In genomic region chr2:33658602-33659287, GRCm38 (mm10) we compare ENCODE assay signal across 9 mouse cellular contexts. TPM values are rescaled to one million over a fixed set of nuclear protein-coding genes. Genes with fewer than 3 reads are reported as not detected.
DNase-seq lines count a peak whose midpoint lies in the region; ATAC-seq and TF ChIP-seq lines count a peak whose summit lies in the region.
"Had no signal": no experiment of that assay in that cellular context is flagged by ENCODE, and none has a peak within 500 bp of the region (broad histone marks: within the 10 kb centered on the region; RNA-seq: fewer than 3 reads in every experiment).

No protein-coding gene starts in this region.

- no peaks in the 10 kb centered on the region for H3K9me3 ChIP-seq in heart, postnatal 0 days (replicated peaks; ENCODE audit: control insufficient read depth, low read length)
- H3K9me3 ChIP-seq in embryonic facial prominence, embryonic 12.5 days, result no peaks in the 10 kb centered on the region
- H3K9me3 ChIP-seq in intestine, embryonic 15.5 days, result no peaks in the 10 kb centered on the region
- H3K9me3 ChIP-seq in midbrain, postnatal 0 days (ENCODE audit: low read length), result no peaks in the 10 kb centered on the region

- TF ChIP-seq EP300 in heart, postnatal 0 days (IDR thresholded peaks at IDR 0.05; ENCODE audit: low read depth), result no peak

- H3K36me3 ChIP-seq in heart, postnatal 0 days (replicated peaks; ENCODE audit: control insufficient read depth, insufficient read depth, low read length), result no peaks in the 10 kb centered on the region
- H3K36me3 ChIP-seq in embryonic facial prominence, embryonic 12.5 days, result no peaks in the 10 kb centered on the region
- H3K36me3 ChIP-seq in intestine, embryonic 15.5 days, result no peaks in the 10 kb centered on the region
- no peaks in the 10 kb centered on the region for H3K36me3 ChIP-seq in midbrain, postnatal 0 days (ENCODE audit: insufficient read depth, low read length)

- no peak overlapping the region for H3K9ac ChIP-seq in heart, postnatal 0 days (replicated peaks; ENCODE audit: low read depth, low read length)
- no peak overlapping the region for H3K9ac ChIP-seq in embryonic facial prominence, embryonic 12.5 days
- no peak overlapping the region for H3K9ac ChIP-seq in intestine, embryonic 15.5 days
- no peak overlapping the region for H3K9ac ChIP-seq in midbrain, postnatal 0 days (replicated peaks; ENCODE audit: low read length, poor library complexity, severe bottlenecking)

- H3K27ac ChIP-seq in heart, postnatal 0 days (ENCODE audit: low read depth), result no peak overlapping the region
- no peak overlapping the region for H3K27ac ChIP-seq in embryonic facial prominence, embryonic 12.5 days
- no peak overlapping the region for H3K27ac ChIP-seq in intestine, embryonic 15.5 days
- H3K27ac ChIP-seq in midbrain, postnatal 0 days (ENCODE audit: low read depth, low read length), result no peak overlapping the region

- H3K4me3 ChIP-seq in heart, postnatal 0 days (ENCODE audit: low read depth, low read length), result peak overlapping the region; percentile 26
- H3K4me3 ChIP-seq in embryonic facial prominence, embryonic 12.5 days, result 0 out of 2 replicates have a peak overlapping the region, but pooled peaks have one; percentile 0
- H3K4me3 ChIP-seq in intestine, embryonic 15.5 days (replicated peaks), result no peak overlapping the region
- H3K4me3 ChIP-seq in midbrain, postnatal 0 days (ENCODE audit: low read depth, low read length), result no peak overlapping the region

- 46% methylated on average over 11 of the region's 12 CpGs for WGBS in heart, postnatal 0 days
- 48% methylated on average over 12 of the region's 12 CpGs for WGBS in embryonic facial prominence, embryonic 12.5 days
- 37% methylated on average over 12 of the region's 12 CpGs for WGBS in intestine, embryonic 15.5 days
- WGBS in midbrain, postnatal 0 days, result 51% methylated on average over 11 of the region's 12 CpGs

- TF ChIP-seq CTCF in heart, postnatal 0 days (IDR thresholded peaks at IDR 0.05; ENCODE audit: low read depth), result no peak
- TF ChIP-seq CTCF in midbrain, postnatal 0 days (IDR thresholded peaks at IDR 0.05), result no peak

- no peak for ATAC-seq in heart, postnatal 0 days (ENCODE audit: insufficient read depth, low read depth)
- no peak for ATAC-seq in embryonic facial prominence, embryonic 12.5 days (ENCODE audit: insufficient number of reproducible peaks, insufficient read depth, low FRiP score, low TSS enrichment)
- ATAC-seq in intestine, embryonic 15.5 days, result peak; percentile 53
- no peak for ATAC-seq in midbrain, postnatal 0 days (ENCODE audit: low FRiP score)

- peak overlapping the region; percentile 46 for H3K4me2 ChIP-seq in heart, postnatal 0 days (ENCODE audit: low read depth, low read length)
- H3K4me2 ChIP-seq in embryonic facial prominence, embryonic 12.5 days (replicated peaks), result peak overlapping the region; percentile 23
- peak overlapping the region; percentile 41 for H3K4me2 ChIP-seq in intestine, embryonic 15.5 days (replicated peaks)
- 0 out of 2 replicates have a peak overlapping the region, but pooled peaks have one; percentile 15 for H3K4me2 ChIP-seq in midbrain, postnatal 0 days (ENCODE audit: low read depth, low read length, poor library complexity, severe bottlenecking)

- DNase-seq in heart, postnatal 0 days (ENCODE audit: low spot score), result no peak
- DNase-seq in heart, adult 8-10 months (ENCODE audit: low spot score), result no peak
- DNase-seq in midbrain, postnatal 0 days (ENCODE audit: low spot score), result no peak
- DNase-seq in cerebellum, postnatal 36 days, result no peak
- no peak for DNase-seq in layer of hippocampus, postnatal 36 days
- no peak for DNase-seq in cerebellum, postnatal 25 days

- H3K4me1 ChIP-seq in heart, postnatal 0 days (ENCODE audit: control insufficient read depth, insufficient read depth), result no peaks in the 10 kb centered on the region
- no peaks in the 10 kb centered on the region for H3K4me1 ChIP-seq in embryonic facial prominence, embryonic 12.5 days
- no peaks in the 10 kb centered on the region for H3K4me1 ChIP-seq in intestine, embryonic 15.5 days (replicated peaks)
- H3K4me1 ChIP-seq in midbrain, postnatal 0 days (ENCODE audit: insufficient read depth, low read length), result no peaks in the 10 kb centered on the region

- no peaks in the 10 kb centered on the region for H3K27me3 ChIP-seq in heart, postnatal 0 days (ENCODE audit: control insufficient read depth, insufficient read depth, low read length)
- no peaks in the 10 kb centered on the region for H3K27me3 ChIP-seq in embryonic facial prominence, embryonic 12.5 days
- H3K27me3 ChIP-seq in intestine, embryonic 15.5 days (replicated peaks), result no peaks in the 10 kb centered on the region
- no peaks in the 10 kb centered on the region for H3K27me3 ChIP-seq in midbrain, postnatal 0 days (ENCODE audit: insufficient read depth, low read length)

RNA-seq across cellular contexts. Expression of gene Lmx1b, which starts 18.4 kb away (rescaled TPM):
- total RNA-seq in heart, postnatal 0 days (2014; rRNA removed; ENCODE audit: low replicate concordance), result not detected in 2 replicates
- polyA plus RNA-seq in heart, postnatal 0 days (2015; fragmentation: Nextera tagmentation; extraction: Ambion mirVana), result not detected in 2 replicates
- under 1 TPM; 0.09 to 0.41 (median 0.10) TPM for total RNA-seq in heart, adult 8-10 months (2022)
- 0.74 and 1.0 TPM in 2 replicates for polyA plus RNA-seq in embryonic facial prominence, embryonic 12.5 days (2016; fragmentation: Nextera tagmentation; extraction: Ambion mirVana)
- 0.05 TPM in 1 of 2 replicates, not detected in the other for polyA plus RNA-seq in intestine, embryonic 15.5 days (2015; fragmentation: Nextera tagmentation; extraction: Ambion mirVana)
- total RNA-seq in midbrain, postnatal 0 days (2014; rRNA removed), result 7.0 and 8.4 TPM in 2 replicates
- 0.65 and 0.83 TPM in 2 replicates for polyA plus RNA-seq in midbrain, postnatal 0 days (2015; fragmentation: Nextera tagmentation; extraction: Ambion mirVana)
- total RNA-seq in layer of hippocampus, postnatal 36 days (2021), result under 1 TPM; 0.07 to 0.18 TPM
- total RNA-seq: adrenal gland, postnatal 14 days had no signal

Comparison
In these comparisons a context has a peak if more than half of its experiments do, and no peak if none do; other contexts are left out.
1. H3K4me3 ChIP-seq: peak in heart, postnatal 0 days (single experiment) and embryonic facial prominence, embryonic 12.5 days (single experiment); none in intestine, embryonic 15.5 days (single experiment) and midbrain, postnatal 0 days (single experiment).
2. Peak in every context shown above with its lines, with median percentiles within 50 percentile points of each other: H3K4me2 ChIP-seq.